Mouse (Mus musculus): ENCODE measurements around the gene Fbxw2.

GRCm38 (mm10) chr2:34804815-34805214, 21.3 kb downstream of the Fbxw2 start:
- TF ChIP-seq POLR2A (IDR thresholded peaks at IDR 0.05; ENCODE audit: insufficient read length, low read depth) = no peak
- TF ChIP-seq SRF (IDR thresholded peaks at IDR 0.05; ENCODE audit: control insufficient read depth, insufficient read length, low read depth) = no peak
- TF ChIP-seq CEBPB (IDR thresholded peaks at IDR 0.05; ENCODE audit: insufficient read depth, poor library complexity, severe bottlenecking) = no peak
- no peak for TF ChIP-seq REST (IDR thresholded peaks at IDR 0.05; ENCODE audit: insufficient read depth, insufficient read length)
- TF ChIP-seq USF1 (IDR thresholded peaks at IDR 0.05; ENCODE audit: low read depth) = no peak
- no peak for TF ChIP-seq MAX (IDR thresholded peaks at IDR 0.05; ENCODE audit: low read depth)
- no peak for TF ChIP-seq POLR2AphosphoS2 (IDR thresholded peaks at IDR 0.05; ENCODE audit: insufficient read length, low read depth)
- no peak for TF ChIP-seq E2F4 (IDR thresholded peaks at IDR 0.05; ENCODE audit: insufficient read depth)
- no peak for TF ChIP-seq TCF12 (IDR thresholded peaks at IDR 0.05; ENCODE audit: insufficient read depth, poor library complexity, severe bottlenecking)
- TF ChIP-seq TCF3 (IDR thresholded peaks at IDR 0.05; ENCODE audit: insufficient read length, low read depth) = no peak

Measured in myocyte (in vitro differentiated cells).